Mouse (Mus musculus) retina, embryonic 14.5 days (tissue): ENCODE measurements around the gene Wscd1.

ENCODE experiments used
- DNase-seq: peaks from one replicate; pipeline ENCODE4 v3.0.0-alpha.2; 2015; ENCODE audit warnings: low spot score

Gene Wscd1

DNA sequence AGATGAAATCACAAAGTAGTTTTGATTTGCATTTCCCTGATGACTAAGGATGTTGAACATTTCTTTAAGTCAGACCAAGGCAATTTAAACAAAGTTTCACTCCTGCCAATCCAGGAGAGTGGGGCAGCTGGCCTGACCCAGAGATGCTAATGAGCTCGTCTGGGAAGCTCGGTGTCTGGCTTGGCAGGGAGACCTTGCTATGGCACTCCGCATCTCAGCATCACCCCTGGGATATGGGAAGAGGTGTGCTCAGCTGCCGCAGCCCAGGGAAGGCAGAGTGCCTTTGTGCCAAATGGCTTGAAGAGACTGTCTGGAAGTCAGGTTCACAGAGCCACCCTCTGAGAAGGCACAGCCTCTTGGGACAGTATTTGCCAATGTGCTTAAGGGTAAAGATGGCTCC lies 75.3 kb downstream of the Wscd1 start:
- DNase-seq, result peak; percentile 34
